In genomic region chr5:125700234-125700633, GRCm38 (mm10) we compare ENCODE assay signal across 19 mouse cellular contexts.
DNase-seq lines count a peak whose midpoint lies in the region; ATAC-seq and TF ChIP-seq lines count a peak whose summit lies in the region.
"Had no signal": no experiment of that assay in that cellular context is flagged by ENCODE, and none has a peak within 500 bp of the region (broad histone marks: within the 10 kb centered on the region; RNA-seq: fewer than 3 reads in every experiment).

No protein-coding gene starts in this region.

- no peak overlapping the region for H3K4me3 ChIP-seq in left cerebral cortex, adult 2 months
- H3K4me3 ChIP-seq: forebrain, embryonic 10.5 days; forebrain, embryonic 13.5 days; hindbrain, embryonic 12.5 days; hindbrain, embryonic 15.5 days had no signal

- H3K27ac ChIP-seq in left cerebral cortex, adult 2 months = peak overlapping the region; percentile 71
- H3K27ac ChIP-seq: forebrain, embryonic 10.5 days; forebrain, embryonic 13.5 days; hindbrain, embryonic 12.5 days; hindbrain, embryonic 15.5 days had no signal

- intact Hi-C loops in left cerebral cortex, adult 2 months (cut with DNase I) = loop anchor here (5.0 to 10.0 kb wide), 2 partner anchors 63 to 695 kb away; no protein-coding TSS in a partner anchor
- intact Hi-C loops in left cerebral cortex, postnatal 4 days (cut with DNase I) = no loop called here

- DNase-seq in frontal cortex, postnatal 10 days (ENCODE audit: low spot score in 2 of 2) = no peak
- no peak for DNase-seq in left cerebral cortex, adult 2 months (ENCODE audit: extremely low spot score in 1 of 2, low spot score in 2 of 2)
- DNase-seq in left cerebral cortex, postnatal 4 days = no peak
- DNase-seq in right cerebral cortex, postnatal 25 days = peak; percentile 28
- DNase-seq in right cerebral cortex, postnatal 4 days = no peak
- no peak for DNase-seq in thymus, postnatal 25 days
- DNase-seq: adrenal gland, adult 2 months; adrenal gland, postnatal 14 days; cerebellum, adult 11-12 months; cerebellum, adult 8-10 months; cerebellum, postnatal 10 days; cerebellum, postnatal 36 days; gastrocnemius, postnatal 25 days had no signal

- no peak for TF ChIP-seq CTCF in left cerebral cortex, adult 2 months (IDR thresholded peaks at IDR 0.05)

- peak; percentile 60 for ATAC-seq in frontal cortex, adult (ENCODE audit: low TSS enrichment)
- ATAC-seq: forebrain, embryonic 13.5 days; Patski had no signal
